Mouse (Mus musculus): ENCODE data around the gene Sh3bgrl3.

Sh3bgrl3 gene

DNA sequence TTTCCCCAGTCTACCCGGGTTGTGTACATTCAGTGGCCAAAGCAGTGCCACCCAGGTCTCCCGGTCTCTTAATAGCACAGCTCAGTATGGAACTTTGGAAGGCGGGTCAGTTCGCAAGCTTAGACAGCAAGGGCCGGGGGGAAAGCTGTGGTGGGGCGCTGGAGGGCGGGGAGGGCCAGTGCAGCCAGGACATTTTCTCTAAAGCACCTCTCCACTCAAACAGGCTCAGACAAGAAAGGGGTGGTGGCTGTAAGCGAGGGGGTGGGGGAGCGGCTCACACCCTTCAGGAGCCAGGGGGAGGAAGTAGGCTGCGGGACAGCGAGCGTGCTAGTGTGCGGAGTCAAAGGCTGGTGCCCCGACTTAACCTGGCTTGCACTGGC lies 384 bp upstream of the Sh3bgrl3 start:
- DNase-seq (ENCODE audit: low spot score in 2 of 2), result no peak

- no peak for DNase-seq (ENCODE audit: low spot score in 2 of 2)
These were observed 796 bp downstream of the Sh3bgrl3 start for GRCm38 (mm10) chr4:134127793-134128192.

GRCm38 (mm10) chr4:134127121-134127455 lies 1.5 kb downstream of the Sh3bgrl3 start:
- DNase-seq (ENCODE audit: low spot score in 2 of 2), result peak; percentile 74 to 80

DNA sequence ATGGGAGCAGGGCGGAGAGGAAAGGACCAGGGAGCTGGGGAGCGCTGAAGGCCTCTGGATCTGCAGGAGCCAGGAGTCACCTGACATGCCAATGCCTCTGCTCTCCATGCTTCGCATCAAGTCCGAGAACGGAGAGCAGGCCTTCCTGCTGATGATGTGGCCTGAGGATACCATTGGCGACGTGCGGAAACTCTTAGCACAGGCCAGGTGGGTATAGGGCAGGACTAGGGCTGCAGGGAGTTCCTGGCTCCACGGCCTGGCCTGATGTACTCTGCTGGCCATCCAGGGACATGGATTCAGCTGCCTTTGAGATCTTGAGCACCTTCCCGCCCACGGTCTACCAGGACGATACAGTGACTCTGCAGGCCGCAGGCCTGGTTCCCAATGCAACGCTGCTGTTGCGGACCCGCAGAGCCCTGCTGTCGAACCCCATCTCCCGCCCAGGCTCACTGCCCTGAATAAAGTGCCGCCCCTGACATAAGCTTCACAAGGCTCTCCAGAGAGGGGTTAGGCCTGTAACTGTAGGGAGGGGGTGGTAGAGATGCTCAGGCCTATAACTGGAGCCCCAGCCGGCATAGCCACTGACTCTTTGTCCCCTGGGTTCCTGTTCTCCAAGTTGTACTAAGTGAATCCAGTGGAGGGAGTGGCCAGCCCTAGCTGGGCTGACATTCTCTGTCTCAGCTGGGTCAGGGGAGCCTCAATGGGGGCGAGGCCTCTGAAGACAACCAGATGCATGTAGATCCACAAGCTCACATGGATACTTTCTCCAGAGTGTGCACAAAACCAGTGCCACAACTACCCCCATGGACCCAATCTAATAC lies 2.1 kb downstream of the Sh3bgrl3 start:
- DNase-seq (ENCODE audit: low spot score in 2 of 2), result no peak

DNA sequence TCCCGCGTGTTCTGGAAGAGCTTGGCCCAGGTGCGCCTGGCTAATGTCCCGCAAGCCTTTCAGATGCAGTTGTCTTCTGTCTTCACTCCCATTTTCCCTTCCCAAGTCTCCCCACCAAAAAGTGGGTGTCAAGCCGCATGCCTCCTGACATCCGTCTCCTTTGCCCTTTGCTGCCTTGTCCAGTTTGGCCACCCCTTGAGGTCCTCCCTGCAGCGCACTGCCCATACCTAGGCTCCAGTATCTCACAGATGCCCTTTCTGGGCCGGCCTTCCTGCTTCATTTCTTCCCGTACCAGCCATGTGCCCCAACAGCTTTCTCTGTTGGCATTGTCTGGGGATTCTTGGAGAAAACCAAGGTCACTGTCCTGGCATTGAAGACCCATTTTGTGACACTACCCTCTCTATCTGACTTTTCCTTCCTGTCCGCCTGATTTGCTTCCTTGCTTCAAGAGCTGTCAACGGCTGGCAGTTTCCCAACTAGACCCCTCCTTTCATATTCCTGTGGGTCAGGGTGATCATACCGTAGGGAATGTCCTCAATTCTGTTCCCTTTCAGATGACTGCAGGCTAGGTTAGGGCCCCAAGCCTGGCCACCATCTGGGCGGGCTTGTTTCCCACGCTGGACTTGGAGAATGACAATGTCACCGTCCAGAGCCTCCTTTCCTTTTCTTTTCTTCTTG lies 3.1 kb downstream of the Sh3bgrl3 start:
- no peak for DNase-seq (ENCODE audit: low spot score in 2 of 2)

DNA sequence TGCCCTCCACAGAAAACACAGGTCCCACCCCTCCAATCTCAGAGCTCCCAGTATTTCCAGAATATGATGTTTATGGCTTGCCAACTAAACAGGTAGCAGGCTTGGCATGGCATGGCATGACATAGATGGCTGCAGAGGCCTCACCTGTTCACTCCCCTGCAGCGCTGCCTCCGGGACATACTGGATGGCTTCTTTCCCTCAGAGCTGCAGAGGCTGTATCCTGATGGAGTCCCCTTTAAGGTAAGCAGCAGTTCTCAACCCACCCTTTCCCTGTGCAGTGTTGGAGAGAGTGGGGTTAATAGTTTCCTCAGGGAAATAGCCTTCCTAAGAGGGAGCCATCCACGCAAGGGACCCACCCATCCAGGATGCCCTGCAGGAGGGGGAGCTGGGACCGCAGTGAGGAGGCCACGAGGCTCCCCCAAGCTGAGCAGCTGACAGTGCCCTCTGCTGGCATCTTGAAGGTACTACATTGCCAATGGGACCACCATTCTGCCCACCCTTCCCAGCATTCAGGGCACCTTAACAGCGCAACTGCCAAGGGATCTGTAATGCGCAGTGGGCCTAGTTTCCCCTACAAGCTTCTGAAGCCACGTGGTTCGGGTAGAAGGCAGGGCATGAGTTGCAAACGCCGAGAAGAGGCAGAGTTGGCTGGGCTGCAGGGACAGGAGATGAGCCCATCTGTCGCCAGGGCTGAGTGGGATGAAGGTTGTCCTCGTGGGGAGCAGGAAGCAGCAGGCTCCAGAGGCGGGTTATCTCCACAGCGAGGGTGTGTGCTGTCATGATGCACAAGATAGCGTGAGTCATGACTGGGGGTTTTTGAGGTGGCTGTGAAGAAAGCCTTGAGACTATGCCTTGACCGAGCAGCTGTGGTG lies 4.7 kb downstream of the Sh3bgrl3 start:
- peak; percentile 86 to 91 for DNase-seq (ENCODE audit: low spot score in 2 of 2)

DNA sequence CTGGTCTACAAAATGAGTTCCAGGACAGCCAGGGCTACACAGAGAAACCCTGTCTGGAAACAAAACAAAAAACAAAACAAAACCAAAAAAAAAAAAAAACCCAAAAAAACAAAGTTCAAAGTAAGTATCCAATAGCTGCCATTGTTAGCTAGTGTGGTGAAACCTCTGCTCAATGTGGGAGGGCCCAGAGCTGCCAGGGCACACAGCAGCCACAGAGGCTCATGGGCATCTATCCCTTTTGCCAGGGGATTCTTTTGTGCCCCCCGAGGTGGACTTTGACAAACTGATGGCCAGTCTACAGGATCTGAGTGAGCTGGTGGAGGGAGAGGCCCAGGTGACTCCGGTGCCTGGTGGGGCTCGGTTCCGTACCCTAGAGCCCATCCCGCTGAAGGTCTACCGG lies 5.4 kb downstream of the Sh3bgrl3 start:
- no peak for DNase-seq (ENCODE audit: low spot score in 2 of 2)

DNA sequence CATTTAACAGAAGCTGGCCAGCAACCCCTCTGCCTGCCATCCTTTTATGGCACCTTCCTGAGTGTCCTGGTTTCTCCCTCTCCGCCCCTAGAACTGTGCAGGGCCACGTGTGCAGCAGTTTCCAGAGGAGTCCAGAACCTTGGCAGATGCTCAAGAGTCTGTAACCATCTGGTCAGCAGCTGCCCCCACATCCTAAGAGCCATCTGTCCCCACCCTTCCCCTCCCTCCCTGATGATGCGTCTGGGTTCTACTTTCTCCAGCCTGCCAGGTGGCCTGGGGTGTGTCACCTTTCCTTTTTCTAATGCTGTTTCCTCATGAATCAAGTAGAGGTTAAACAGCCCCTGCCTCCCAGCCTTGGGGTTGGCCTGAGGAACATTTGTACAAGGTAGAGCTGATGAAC lies 6.3 kb downstream of the Sh3bgrl3 start:
- DNase-seq (ENCODE audit: low spot score in 2 of 2), result no peak

DNA sequence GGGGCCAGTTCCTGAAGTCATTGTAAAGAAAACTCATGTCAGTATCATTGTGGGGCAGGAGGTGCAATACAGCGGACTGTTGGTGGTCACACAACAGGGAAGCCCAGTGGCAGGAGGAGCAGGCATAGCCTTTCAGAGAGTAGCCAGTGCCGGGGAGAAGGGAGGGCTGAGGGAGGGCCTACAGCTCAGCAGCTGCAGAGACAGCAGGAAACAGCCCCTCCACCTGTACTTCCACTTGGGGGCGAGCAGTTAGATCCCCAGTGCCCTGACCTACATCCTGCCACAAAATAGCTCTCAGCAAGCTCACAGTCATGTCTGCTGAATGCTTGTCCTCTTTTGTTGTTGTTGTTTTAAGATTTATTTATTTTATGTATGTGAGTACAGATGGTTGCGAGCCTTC lies 7.0 kb downstream of the Sh3bgrl3 start:
- DNase-seq (ENCODE audit: low spot score in 2 of 2), result no peak

GRCm38 (mm10) chr4:134120916-134121315 lies 7.7 kb downstream of the Sh3bgrl3 start:
- no peak for DNase-seq (ENCODE audit: low spot score in 2 of 2)

DNA sequence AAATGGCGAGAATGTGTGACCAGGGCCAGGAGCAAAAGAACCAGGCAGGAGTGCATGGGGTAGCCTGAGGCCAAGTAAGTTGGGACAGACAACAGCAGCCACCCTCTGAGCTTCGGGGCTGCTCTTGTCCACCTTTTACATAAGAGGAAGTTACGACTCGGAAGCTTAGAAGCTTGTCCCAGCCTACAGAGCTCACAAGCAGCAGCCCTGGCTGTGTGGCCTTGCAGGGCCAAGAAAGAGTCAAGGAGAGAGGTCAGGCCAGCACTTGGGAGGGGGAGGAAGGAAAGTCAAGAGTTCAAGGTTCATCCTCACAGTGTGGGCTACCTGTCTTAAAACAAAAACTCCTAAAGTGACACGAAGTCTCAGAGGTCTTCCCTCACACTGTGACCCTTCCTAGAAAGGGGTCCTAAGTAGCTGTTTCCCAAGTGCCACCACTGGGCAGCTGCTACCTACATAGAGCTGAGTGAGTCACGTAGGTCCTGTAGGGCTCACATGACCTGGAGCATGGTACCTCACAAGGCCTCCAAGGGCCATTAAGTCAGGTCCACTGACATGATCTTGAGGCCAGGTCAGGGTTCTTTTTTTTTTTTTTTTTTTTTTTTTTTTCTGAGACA lies 8.3 kb downstream of the Sh3bgrl3 start:
- no peak for DNase-seq (ENCODE audit: low spot score in 2 of 2)

- no peak for DNase-seq (ENCODE audit: low spot score in 2 of 2)
These were observed 8.9 kb downstream of the Sh3bgrl3 start for GRCm38 (mm10) chr4:134119644-134120043.

- DNase-seq (ENCODE audit: low spot score in 2 of 2), result no peak
These were observed 9.5 kb downstream of the Sh3bgrl3 start for GRCm38 (mm10) chr4:134119042-134119441.

DNA sequence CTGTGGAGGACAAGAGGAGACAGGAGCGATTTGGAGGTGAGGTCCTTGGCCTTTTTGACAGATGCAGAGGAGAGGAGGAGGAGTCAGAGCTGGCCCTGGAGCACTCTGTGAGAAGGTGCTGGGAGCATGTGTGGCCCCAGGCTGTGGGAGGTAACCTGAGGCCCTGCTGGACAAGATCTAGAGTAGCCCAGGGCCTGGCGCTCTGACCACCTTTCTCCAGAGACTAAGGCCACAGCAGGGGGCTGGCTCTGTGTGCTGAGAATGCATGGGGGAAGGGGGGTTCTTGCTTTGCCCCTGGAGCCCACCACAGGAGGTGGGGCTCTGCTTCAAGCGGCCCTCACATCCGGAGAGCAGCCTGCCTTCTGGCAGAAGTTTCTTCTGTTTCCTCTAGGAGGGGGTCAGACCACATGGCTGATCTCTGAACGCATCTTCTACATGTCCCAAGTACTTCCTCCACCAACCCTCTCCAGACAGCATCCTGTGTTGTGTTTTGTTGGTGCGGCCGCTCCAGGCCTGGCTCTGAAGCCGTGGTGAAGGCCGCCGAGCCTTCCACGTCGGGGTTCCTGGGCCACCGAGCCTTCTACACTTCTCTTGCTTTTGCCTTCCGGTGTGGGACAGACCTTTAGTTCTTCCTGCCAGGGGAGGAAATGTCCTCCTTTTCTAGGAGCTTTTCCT lies 10.3 kb downstream of the Sh3bgrl3 start:
- DNase-seq (ENCODE audit: low spot score in 2 of 2), result no peak

DNA sequence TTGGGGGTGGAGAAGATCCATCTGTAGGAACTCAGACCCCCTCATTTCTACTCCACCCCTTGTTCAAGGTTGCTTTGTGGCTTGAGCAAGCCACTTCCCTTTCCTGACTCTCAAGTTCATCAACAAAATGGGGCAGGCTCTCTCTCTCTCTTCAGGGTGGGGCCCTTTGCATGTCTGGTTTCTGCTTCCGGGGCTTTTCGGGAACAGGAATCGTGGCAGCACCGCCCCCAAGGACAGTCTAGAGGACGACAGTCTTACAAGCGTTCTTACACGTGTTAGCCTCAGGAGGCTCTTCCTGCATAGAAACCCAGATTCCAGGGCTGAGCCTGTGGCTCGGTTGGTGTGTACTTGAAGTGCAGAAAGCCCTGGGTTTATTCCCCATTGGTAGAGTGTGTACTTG lies 11.6 kb downstream of the Sh3bgrl3 start:
- no peak for DNase-seq (ENCODE audit: low spot score in 2 of 2)

GRCm38 (mm10) chr4:134116501-134116900 lies 12.1 kb downstream of the Sh3bgrl3 start:
- DNase-seq (ENCODE audit: low spot score in 2 of 2), result no peak

- no peak for DNase-seq (ENCODE audit: low spot score in 2 of 2)
These were observed 13.1 kb downstream of the Sh3bgrl3 start for GRCm38 (mm10) chr4:134115215-134116144.

DNA sequence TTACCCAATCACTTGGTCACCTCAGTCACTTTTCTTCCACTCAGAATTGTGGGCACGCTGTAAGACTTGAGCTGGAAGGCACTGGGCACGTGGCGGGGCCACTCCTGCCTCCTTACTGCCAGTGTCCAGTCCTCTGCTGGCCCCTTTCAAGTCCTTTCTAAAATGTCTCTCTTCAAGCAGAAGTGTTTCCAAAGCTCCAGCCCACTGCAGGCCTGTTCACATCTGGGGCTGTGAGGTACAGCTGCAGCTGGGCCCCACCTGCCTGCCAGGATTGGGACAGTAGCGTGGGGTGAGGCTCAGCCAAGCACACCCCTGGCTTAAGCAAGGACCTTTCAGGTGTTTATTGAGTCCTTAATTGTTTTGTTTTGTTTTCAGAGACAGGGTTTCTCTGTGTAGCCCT lies 14.6 kb downstream of the Sh3bgrl3 start:
- no peak for DNase-seq (ENCODE audit: low spot score in 2 of 2)

GRCm38 (mm10) chr4:134113356-134113994 lies 15.1 kb downstream of the Sh3bgrl3 start:
- DNase-seq (ENCODE audit: low spot score in 2 of 2), result no peak

DNA sequence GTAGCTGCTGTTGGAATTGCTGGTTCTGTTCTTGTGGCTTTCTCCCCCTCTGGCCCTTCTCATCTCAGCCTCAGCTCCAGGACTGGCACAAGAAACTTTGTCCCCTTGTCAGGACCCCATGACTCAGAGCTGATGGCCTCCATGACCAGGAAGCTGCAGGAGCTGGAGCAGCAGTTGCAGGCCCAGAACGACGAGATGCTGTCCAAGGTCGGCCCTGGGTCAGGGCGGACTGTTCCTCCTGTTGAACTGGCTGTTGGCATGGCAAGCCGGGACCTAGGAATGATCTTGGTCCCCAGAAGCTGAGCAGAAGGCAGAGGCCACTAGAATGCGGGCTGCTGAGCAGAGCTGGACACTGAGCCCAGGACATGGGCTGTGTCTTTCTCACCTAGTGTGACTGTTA lies 16.2 kb downstream of the Sh3bgrl3 start:
- no peak for DNase-seq (ENCODE audit: low spot score in 2 of 2)

Measured in right cerebral cortex, postnatal 36 days (tissue).